Mouse (Mus musculus): Measurements from ENCODE around the gene Fam110a.

DNA sequence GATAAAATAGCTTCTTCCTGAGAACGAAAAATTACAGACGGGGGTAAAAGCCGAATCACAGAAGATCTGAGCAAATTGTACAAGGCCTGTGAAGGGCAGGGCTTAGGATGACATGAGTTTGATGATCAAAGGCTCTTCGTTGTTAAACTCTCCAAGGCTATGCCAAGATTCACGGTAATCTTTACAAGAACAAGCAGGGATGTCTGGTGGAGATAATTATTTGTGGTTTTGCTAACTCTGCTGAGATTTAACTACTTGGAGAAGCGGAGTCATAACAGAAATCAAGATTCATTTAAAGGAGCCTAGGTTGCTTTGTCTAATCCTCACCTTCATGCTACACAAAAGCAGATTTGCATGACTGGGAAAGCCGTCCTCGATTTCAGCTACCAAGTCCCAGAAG is 6.9 kb upstream of the Fam110a start:
- TF ChIP-seq CTCF (IDR thresholded peaks at IDR 0.05; ENCODE audit: low read depth, low read length) (no peak), POLR2A (IDR thresholded peaks at IDR 0.05; ENCODE audit: borderline replicate concordance, low read depth, low read length) (no peak)
